Mouse (Mus musculus) hindbrain, embryonic 12.5 days (tissue): ENCODE measurements around the gene Gusb. TPM values are rescaled to one million over a fixed set of nuclear protein-coding genes. Genes with fewer than 3 reads are reported as not detected.
"Not testable (repeated sequence)": the region's sequence is repeated elsewhere in the genome, so short reads cannot be mapped to it uniquely, and the experiment has no call there.

Experiments used
- ATAC-seq: fragments of 200-750 bp; cut with Nextera tagmentation; 2 replicates; pipeline ENCODE4 v1.8.0; 2017; ENCODE audit warnings: moderate TSS enrichment; ENCODE audit not compliant: low FRiP score
- H3K27ac ChIP-seq: fragments of 300-500 bp; sonication (generic); 2 replicates; pipeline ENCODE4 v1.5.1; 2016; ENCODE audit warnings: mild to moderate bottlenecking
- H3K27me3 ChIP-seq: fragments of 300-500 bp; sonication (generic); 2 replicates; pipeline ENCODE4 v1.6.1; 2016; ENCODE audit warnings: mild to moderate bottlenecking
- H3K36me3 ChIP-seq: fragments of 300-500 bp; sonication (generic); 2 replicates; pipeline ENCODE4 v1.6.1; 2016; ENCODE audit warnings: mild to moderate bottlenecking
- H3K4me1 ChIP-seq: fragments of 300-500 bp; sonication (generic); 2 replicates; pipeline ENCODE4 v1.6.1; 2016
- H3K4me2 ChIP-seq: fragments of 300-500 bp; sonication (generic); replicated peaks from 2 replicates; pipeline ENCODE4 v1.6.1; 2016; ENCODE audit warnings: mild to moderate bottlenecking
- H3K4me3 ChIP-seq: fragments of 300-500 bp; sonication (generic); 2 replicates; pipeline ENCODE4 v1.5.1; 2016; ENCODE audit warnings: mild to moderate bottlenecking
- H3K9ac ChIP-seq: fragments of 300-500 bp; sonication (generic); 2 replicates; pipeline ENCODE4 v1.6.1; 2016; ENCODE audit warnings: mild to moderate bottlenecking, moderate library complexity
- H3K9me3 ChIP-seq: fragments of 300-500 bp; sonication (generic); replicated peaks from 2 replicates; pipeline ENCODE4 v1.6.1; 2016; ENCODE audit warnings: mild to moderate bottlenecking
- WGBS: fragments of 180-500 bp; shearing (Covaris S2); methylation state at CpG from one replicate; pipeline ENCODE4 v1.1.7; 2016; 5-methylcytosine and 5-hydroxymethylcytosine counted together
- polyA plus RNA-seq: library from polyadenylated mRNA; unstranded; fragments of >200 nt; fragmentation: Nextera tagmentation; extraction: Ambion mirVana; gene quantifications from 2 replicates; pipeline ENCODE4 v1.2.1, GENCODE M21; 2016

Gusb gene
- polyA plus RNA-seq, 1 experiment from 2014 or later: 31.5 TPM

DNA sequence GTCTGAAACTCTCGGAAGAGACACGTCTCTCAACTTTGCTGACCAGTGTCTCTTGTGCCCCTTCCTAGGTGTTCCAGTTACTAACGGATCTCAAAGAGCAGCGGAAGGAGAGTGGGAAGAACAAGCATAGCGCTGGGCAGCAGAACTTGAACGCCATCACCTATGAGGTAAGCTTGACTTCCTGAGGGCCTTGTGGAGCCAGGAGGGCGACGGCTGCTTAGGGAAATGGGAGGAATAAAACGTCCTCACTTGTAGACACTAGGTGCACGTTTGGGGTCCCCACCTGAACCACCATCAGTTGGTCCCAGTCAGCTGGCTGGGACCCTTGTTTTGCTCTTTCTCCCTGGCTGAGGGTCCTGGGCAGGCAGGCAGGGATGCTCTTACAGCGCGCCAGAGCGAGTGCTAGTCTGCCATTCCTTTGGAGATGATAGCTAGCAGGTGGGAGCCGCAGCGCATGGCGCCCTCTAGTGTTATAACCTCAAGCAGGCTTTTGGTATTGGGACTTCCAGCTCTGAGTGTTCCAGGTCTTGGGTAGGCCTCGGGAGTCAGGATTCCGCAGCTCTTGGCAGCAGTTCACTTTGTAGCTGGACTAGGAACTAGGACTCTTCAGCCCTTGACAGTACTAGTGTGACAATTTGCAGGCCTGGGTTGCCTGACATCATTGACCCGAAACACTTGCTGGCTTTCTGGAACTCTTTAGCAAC, 35.1 kb upstream of the Gusb start:
- H3K4me3 ChIP-seq: no peak overlapping the region
- H3K4me2 ChIP-seq: no peak overlapping the region
- H3K36me3 ChIP-seq: peaks cover 53% of the 10 kb centered on the region
- H3K27me3 ChIP-seq: no peaks in the 10 kb centered on the region
- H3K9ac ChIP-seq: no peak overlapping the region
- H3K9me3 ChIP-seq: no peaks in the 10 kb centered on the region
- H3K4me1 ChIP-seq: no peaks in the 10 kb centered on the region
- WGBS: 66% methylated on average over 19 of the region's 19 CpGs
- ATAC-seq: no peak
- no peak overlapping the region for H3K27ac ChIP-seq

DNA sequence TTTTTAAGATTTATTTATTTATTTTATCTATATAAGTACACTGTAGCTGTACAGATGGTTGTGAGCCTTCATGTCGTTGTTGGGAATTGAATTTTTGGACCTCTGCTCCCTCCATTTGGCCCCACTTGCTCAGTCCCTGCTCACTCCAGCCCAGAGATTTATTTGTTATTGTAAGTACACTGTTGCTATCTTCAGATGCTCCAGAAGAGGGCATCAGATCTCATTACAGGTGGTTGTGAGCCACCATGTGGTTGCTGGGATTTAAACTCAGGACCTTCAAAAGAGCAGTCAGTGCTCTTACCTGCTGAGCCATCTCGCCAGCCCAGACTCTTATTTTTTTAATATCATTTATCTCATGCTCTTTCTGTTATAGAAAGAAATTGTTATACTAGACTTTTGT, 33.5 kb upstream of the Gusb start:
- H3K4me1 ChIP-seq, H3K9ac ChIP-seq, H3K9me3 ChIP-seq, H3K4me2 ChIP-seq, H3K27me3 ChIP-seq, H3K27ac ChIP-seq, H3K4me3 ChIP-seq, ATAC-seq: not testable (repeated sequence)
- 60% methylated on average over 2 of the region's 2 CpGs for whole genome bisulfite sequencing
- H3K36me3 ChIP-seq: peaks cover 38% of the 10 kb centered on the region

GRCm38 (mm10) chr5:130033869-130034268, 31.0 kb upstream of the Gusb start:
- WGBS: 85% methylated on average over 2 of the region's 2 CpGs
- H3K4me2 ChIP-seq: no peak overlapping the region

DNA sequence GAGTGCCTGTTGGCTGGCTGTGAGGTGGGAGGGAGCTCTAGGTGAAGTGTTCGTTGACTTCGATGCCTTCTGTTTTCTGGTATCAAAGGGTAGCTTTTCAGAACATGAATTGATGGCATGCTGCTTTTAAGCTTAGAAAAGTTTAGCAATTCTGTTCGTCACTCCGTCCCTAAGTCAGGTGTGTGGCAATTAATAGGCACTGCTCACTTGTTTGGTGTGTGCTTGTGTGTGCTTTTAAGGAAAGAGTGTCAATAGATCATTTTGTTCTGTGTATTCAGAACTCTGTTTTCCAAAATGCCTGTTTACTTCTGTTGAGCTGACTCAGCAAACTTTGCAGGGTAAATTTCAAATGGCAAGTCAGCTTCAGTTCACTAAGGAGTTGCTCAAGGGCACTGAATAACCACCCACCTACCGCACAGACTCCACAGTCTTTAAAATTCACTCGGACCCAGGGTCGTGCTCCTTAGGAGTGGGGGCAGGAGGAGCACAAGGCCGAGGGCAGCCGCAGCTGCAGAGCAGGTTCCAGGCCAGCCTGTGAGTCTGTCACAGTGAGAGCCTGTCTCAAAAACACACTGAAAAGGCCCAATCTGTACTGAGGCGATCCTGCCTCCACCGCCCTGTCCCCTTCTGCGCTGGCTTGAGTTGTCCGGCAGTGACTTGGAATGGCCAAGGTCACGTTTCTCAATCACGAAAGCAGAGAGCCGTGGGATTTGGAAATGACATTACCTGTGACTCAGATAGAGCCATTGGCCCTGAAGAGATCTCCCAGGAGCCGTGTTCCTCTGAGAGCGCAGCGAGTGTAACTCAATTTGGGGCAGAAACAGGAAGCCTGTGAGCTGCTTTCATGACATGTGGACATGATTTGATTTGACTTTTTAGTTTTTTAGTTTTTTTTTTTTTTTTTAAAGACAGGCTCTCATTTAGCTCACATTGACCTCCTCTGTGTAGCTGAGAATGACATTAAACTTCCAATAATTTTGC, 28.9 kb upstream of the Gusb start:
- no peak overlapping the region for H3K9ac ChIP-seq
- peaks cover 9% of the 10 kb centered on the region; the same call in 1 of the 2 replicates for H3K36me3 ChIP-seq
- H3K4me1 ChIP-seq: peaks cover 9% of the 10 kb centered on the region
- H3K27me3 ChIP-seq: no peaks in the 10 kb centered on the region
- H3K27ac ChIP-seq: no peak overlapping the region
- no peak overlapping the region for H3K4me3 ChIP-seq
- no peak overlapping the region for H3K4me2 ChIP-seq
- ATAC-seq: no peak
- WGBS: 92% methylated on average over 19 of the region's 19 CpGs
- H3K9me3 ChIP-seq: no peaks in the 10 kb centered on the region

More at GRCm38 (mm10) chr5:130033869-130034268, 31.0 kb upstream of the Gusb start:
- Histone ChIP-seq H3K4me3 (no peak overlapping the region), H3K27ac (no peak overlapping the region), H3K4me1 (peaks cover 9% of the 10 kb centered on the region), H3K27me3 (no peaks in the 10 kb centered on the region), H3K9ac (no peak overlapping the region), H3K9me3 (no peaks in the 10 kb centered on the region), H3K36me3 (peaks cover 20% of the 10 kb centered on the region)
- no peak for ATAC-seq

GRCm38 (mm10) chr5:130029142-130029897, 26.5 kb upstream of the Gusb start, which contains the start of the genes Asl and Crcp:
Gene Asl (minus strand): TSS chr5:130029247.
Gene Crcp (plus strand): TSS chr5:130029290.
- Histone ChIP-seq H3K4me1 (peaks cover 12% of the 10 kb centered on the region), H3K4me2 (peak within 1 kb of the TSS; percentile 72), H3K27me3 (no peaks in the 10 kb centered on the region), H3K4me3 (peak within 1 kb of the TSS; percentile 57), H3K36me3 (no peaks in the 10 kb centered on the region), H3K27ac (peak within 1 kb of the TSS; percentile 91), H3K9me3 (no peaks in the 10 kb centered on the region), H3K9ac (peak within 1 kb of the TSS; percentile 70)
- ATAC-seq: peak; percentile 87
- WGBS: 2% methylated on average over 50 of the region's 51 CpGs

- no peak for ATAC-seq
- H3K9me3 ChIP-seq: no peaks in the 10 kb centered on the region
- H3K9ac ChIP-seq: no peak overlapping the region
- no peak overlapping the region for H3K27ac ChIP-seq
- WGBS: 86% methylated on average over 7 of the region's 7 CpGs
- H3K4me2 ChIP-seq: no peak overlapping the region
- H3K4me3 ChIP-seq: no peak overlapping the region
- no peaks in the 10 kb centered on the region for H3K27me3 ChIP-seq
- H3K4me1 ChIP-seq: peaks cover 17% of the 10 kb centered on the region
- H3K36me3 ChIP-seq: no peaks in the 10 kb centered on the region
Observed at GRCm38 (mm10) chr5:130027696-130028095, 24.8 kb upstream of the Gusb start.

DNA sequence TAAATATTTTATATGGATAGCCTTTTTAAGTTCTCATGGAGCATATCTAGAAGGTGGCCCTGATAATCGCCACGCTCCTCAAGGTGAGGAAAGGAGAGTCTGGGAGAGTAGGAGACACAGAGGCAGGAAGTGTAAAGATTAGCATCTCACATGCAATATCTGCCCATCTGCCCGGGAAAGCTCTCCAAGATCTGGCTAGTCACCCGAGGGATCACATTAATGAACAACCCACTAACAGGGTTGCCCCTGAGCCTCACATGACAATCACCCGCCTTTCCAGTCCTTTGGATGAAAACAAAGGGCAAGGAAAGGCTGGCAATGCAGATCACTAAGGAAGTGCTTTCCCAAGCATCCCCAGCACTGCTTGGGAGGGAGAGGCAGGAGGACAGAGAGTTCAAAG, 24.3 kb upstream of the Gusb start:
- Histone ChIP-seq H3K36me3 (no peaks in the 10 kb centered on the region), H3K4me3 (no peak overlapping the region), H3K4me1 (peaks cover 17% of the 10 kb centered on the region), H3K27ac (no peak overlapping the region), H3K4me2 (no peak overlapping the region), H3K9ac (no peak overlapping the region), H3K9me3 (no peaks in the 10 kb centered on the region), H3K27me3 (no peaks in the 10 kb centered on the region)
- 67% methylated on average over 5 of the region's 5 CpGs for WGBS
- no peak for ATAC-seq

DNA sequence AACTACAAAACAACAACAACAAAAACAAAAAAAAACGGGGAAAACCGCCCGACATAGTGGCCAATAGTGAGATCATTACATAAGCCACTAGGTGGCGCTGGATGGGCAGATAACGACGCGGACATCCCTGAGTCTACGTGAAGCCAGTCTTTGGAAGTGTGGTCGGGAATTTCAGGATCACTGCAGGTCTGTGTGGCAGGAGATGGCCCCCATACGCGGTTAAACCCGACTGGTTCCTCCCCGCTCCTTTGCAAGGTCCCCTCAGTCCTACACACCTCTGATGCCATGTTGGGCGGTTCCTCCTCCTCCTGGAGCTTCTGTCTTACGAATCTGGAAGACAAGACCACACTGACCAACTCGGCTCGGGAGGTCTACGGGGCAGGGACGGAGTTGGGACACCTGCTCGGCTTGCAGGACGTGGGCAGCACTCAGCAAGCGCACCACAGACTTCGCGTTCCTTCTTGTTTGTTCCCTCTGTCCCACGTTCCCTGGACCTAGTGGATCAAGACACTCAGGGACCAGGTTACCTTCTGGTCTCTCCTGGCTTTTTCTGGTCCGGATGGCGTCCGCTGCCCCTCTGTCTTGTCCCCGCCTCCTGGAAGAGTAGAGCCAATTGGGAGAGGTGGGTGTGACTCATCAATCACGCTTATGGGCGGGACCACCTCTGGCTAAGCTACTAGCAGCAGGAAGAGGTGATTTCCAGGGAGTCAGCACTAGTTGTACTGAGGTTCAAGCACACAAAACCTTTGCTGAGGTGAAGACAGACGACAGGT, 21.1 kb upstream of the Gusb start:
- no peaks in the 10 kb centered on the region for H3K36me3 ChIP-seq
- H3K4me2 ChIP-seq: peak overlapping the region; percentile 74
- peak; percentile 91 for ATAC-seq
- H3K27me3 ChIP-seq: no peaks in the 10 kb centered on the region
- under 1% methylated on average over 32 of the region's 32 CpGs for WGBS
- peak overlapping the region; percentile 52 for H3K4me3 ChIP-seq
- no peaks in the 10 kb centered on the region for H3K9me3 ChIP-seq
- H3K4me1 ChIP-seq: peaks cover 14% of the 10 kb centered on the region; the same call in 1 of the 2 replicates
- peak overlapping the region; percentile 58 for H3K9ac ChIP-seq
- peak overlapping the region; percentile 60; the same call in 1 of the 2 replicates for H3K27ac ChIP-seq

DNA sequence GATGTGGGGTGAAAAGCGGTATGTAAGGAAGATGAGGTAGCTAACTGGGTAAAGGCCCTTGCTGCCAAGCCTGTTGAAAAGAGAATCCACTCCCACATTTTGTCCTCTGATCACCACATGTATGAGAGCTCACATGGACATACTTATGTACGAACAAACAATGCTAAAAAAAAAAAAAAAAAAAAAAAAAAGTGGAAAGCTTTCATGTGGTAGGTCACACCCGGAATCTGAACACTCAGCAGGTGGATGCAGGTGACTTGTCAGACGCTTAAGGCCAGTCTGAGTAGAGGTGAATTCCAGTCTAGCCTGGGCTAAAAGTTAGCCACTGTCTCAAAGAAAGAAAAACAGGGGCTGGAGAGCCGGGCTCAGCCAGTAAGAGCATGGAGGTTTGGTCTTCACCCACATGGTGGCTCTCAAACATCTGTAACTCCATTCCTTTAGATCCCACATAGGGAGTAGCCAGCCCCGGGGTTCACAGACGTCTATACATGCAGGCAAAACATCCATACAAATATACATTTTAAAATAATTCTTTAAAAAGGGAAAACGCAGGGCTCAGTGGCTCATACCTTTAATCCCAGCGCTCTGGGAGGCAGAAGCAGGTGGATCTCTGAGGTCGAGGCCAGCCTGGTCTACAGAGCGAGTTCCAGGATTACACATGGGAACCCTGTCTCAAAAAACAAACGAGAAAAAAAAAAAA, 20.4 kb upstream of the Gusb start:
- 41% methylated on average over 12 of the region's 12 CpGs for WGBS
- H3K4me2 ChIP-seq: peak overlapping the region; percentile 74
- peaks cover 14% of the 10 kb centered on the region; the same call in 1 of the 2 replicates for H3K4me1 ChIP-seq
- no peak for ATAC-seq
- no peak overlapping the region for H3K27ac ChIP-seq
- no peaks in the 10 kb centered on the region for H3K9me3 ChIP-seq
- no peaks in the 10 kb centered on the region for H3K27me3 ChIP-seq
- no peak overlapping the region for H3K4me3 ChIP-seq
- H3K36me3 ChIP-seq: no peaks in the 10 kb centered on the region
- no peak overlapping the region for H3K9ac ChIP-seq

DNA sequence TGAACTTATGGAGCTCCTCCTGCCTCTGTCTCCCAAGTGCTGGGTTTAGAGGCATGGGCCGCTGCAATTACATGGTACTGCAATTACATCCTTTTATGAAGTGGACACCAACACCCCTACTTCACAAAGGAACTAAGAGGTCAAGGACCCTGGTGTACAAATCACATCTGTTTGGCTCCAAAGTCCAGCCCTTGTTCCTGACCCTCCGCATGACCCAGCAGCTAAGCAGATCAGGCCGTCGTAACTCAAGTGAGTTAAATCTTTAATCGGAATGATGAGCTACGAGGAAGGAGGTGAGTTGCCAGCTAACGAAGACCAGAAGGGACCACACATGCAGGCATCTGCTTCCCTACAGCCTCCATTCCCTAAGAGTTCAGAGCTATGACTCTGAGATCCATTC, 19.5 kb upstream of the Gusb start:
- 81% methylated on average over 7 of the region's 7 CpGs for WGBS
- Histone ChIP-seq H3K4me1 (peaks cover 14% of the 10 kb centered on the region; the same call in 1 of the 2 replicates), H3K9me3 (no peaks in the 10 kb centered on the region), H3K9ac (no peak overlapping the region), H3K4me2 (no peak overlapping the region), H3K27me3 (no peaks in the 10 kb centered on the region), H3K4me3 (no peak overlapping the region), H3K36me3 (no peaks in the 10 kb centered on the region), H3K27ac (no peak overlapping the region)
- no peak for ATAC-seq
